Mouse (Mus musculus) bone marrow macrophage, adult 2 months (primary cell): ENCODE data around the gene Scd3. TPM values are rescaled to one million over a fixed set of nuclear protein-coding genes. Genes with fewer than 3 reads are reported as not detected.
"Not testable (repeated sequence)": the region's sequence is repeated elsewhere in the genome, so short reads cannot be mapped to it uniquely, and the experiment has no call there.

Experiments
- H3K27ac ChIP-seq: 2 replicates; pipeline ENCODE4 v1.5.1; 2012; ENCODE audit warnings: low read depth, low read length; ENCODE audit not compliant: insufficient read depth
- H3K4me1 ChIP-seq: 2 replicates; pipeline ENCODE4 v1.6.1; 2012; ENCODE audit warnings: low read length; ENCODE audit not compliant: control insufficient read depth, insufficient read depth
- H3K4me3 ChIP-seq: 2 replicates; pipeline ENCODE4 v1.5.1; 2012; ENCODE audit warnings: mild to moderate bottlenecking, low read length, moderate library complexity; ENCODE audit not compliant: insufficient read depth
- CTCF ChIP-seq: IDR thresholded peaks from 2 replicates; pipeline ENCODE4 v1.5.1; 2012; ENCODE audit warnings: low read depth, mild to moderate bottlenecking, low read length, moderate library complexity
- POLR2A ChIP-seq: IDR thresholded peaks from 2 replicates; pipeline ENCODE4 v1.6.1; 2012; ENCODE audit warnings: mild to moderate bottlenecking, low read depth, low read length, borderline replicate concordance
- polyA plus RNA-seq: library from polyadenylated mRNA; stranded (reverse); fragments of >200 nt; gene quantifications from 2 replicates; pipeline ENCODE4 v1.2.4, GENCODE M21; 2012; ENCODE audit not compliant: missing spikeins, insufficient read depth, insufficient read length

Gene Scd3
- polyA plus RNA-seq, 1 experiment = not detected

DNA sequence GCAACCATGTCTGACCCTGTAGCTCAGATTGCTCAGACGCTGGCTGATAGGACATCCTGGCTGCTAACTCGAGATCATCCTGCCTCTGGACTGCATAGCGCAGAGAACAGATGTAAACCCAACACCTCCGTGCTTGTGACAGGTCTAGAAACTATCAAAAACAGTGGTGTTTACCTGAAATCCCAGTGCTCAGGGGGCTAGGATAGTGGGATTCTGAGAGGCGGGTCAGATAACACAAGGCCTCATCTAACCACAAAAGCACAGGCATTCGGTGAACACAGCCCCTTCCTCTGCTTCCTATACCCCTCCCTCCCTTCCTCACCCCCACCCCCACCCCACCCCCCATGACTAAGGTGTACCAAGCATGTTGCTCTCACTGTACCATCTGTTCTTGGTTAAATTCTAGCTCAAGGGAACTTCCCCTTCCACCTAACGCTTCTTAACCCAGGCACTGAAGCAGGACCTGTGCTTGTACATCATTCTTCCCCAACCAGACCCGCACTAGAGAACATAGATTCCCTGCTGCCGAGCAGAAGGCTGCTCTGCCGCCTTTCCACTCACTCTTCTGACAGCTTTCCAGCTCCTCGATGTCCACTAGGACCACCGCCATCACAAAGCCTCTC lies 49.0 kb downstream of the Scd3 start:
- H3K4me1 ChIP-seq = peaks cover 34% of the 10 kb centered on the region
- no peak overlapping the region for H3K27ac ChIP-seq
- TF ChIP-seq CTCF (no peak), POLR2A (no peak)
- H3K4me3 ChIP-seq = no peak overlapping the region

DNA sequence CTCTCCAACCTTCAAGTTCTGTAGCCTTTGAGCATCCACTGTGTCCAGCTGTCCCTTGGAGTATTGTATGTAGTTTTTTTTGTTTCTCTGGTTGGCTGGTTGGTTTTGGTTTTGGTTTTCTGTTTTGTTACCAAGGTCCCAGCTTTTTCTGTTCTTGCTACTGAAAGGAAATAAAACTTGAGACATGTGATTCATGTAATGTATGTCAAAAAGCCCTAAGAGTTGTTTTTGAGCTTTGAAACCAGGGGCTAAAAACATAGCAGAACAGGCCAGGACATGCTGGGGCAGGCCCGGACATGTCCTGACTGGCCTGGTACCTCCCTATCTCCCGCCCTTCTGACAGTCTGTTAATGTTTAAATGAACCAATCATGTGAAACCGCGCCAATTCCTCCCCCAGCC lies 51.0 kb downstream of the Scd3 start:
- H3K4me1 ChIP-seq = peaks cover 23% of the 10 kb centered on the region
- not testable (repeated sequence) for H3K4me3 ChIP-seq
- H3K27ac ChIP-seq = peak overlapping the region; percentile 50

DNA sequence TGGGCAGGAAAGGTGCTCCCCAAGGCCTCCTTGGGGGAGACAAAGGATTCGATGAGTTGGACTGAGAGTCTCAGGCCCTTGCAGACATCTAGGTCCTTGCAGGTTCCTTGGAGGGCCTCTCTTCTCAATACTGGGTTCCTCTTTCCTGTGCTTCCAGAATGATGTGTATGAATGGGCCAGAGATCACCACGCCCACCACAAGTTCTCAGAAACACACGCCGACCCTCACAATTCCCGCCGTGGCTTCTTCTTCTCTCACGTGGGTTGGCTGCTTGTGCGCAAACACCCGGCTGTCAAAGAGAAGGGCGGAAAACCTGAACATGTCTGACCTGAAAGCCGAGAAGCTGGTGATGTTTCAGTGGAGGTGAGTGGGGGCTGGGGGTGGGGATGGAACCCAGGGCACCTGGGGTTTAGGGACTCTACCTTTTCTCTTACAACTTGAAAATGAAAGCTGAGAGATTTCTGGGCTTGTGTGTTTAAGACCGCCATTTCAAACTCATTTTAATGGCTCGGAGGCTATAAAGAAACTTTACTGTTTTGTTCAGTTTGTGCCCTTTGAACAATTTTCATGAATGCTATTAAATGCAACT lies 54.4 kb downstream of the Scd3 start:
- Histone ChIP-seq H3K4me3 (no peak overlapping the region), H3K4me1 (peaks cover 21% of the 10 kb centered on the region), H3K27ac (no peak overlapping the region)
- TF ChIP-seq POLR2A (no peak), CTCF (no peak)

DNA sequence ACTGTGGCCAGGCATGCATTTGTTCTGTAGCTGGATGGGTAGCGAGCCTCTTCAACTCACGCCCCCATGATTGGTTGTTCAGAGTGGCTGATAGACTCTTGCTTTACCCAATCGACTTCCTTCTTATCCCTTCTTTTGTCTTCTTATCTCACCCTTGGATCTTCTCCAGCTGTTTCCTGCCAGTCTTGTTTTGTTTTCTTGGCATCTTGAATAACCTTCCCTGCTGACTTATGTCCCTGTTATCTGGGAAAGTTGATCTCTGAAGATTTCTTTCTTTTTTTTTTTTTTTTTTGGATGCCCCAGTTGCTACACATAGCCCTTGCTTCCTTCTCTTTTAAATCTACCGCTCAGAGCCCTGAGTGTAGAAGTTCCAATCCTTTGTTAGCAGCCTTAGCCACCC lies 56.4 kb downstream of the Scd3 start:
- Histone ChIP-seq H3K4me1 (peaks cover 22% of the 10 kb centered on the region), H3K27ac (no peak overlapping the region), H3K4me3 (no peak overlapping the region)
- TF ChIP-seq POLR2A (no peak), CTCF (no peak)

DNA sequence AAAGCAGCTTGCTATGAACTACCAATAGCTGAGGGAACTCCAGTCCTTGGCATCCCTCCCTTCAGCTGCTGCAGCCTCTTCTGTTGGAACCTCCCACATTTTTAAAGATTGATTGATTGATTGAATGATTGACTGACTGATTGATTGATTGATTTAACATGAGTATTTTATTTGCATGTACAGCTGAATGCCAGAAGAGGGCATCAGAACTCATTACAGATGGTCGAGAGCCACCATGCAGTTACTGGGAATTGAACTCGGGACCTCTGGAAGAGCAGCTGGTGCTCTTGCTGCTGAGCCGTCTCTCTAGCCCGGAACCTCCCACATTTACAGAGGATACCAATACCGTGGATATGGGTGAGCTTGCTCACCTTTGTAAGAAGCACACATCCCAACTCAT lies 57.4 kb downstream of the Scd3 start:
- Histone ChIP-seq H3K27ac (no peak overlapping the region), H3K4me3 (no peak overlapping the region), H3K4me1 (peaks cover 28% of the 10 kb centered on the region)
- TF ChIP-seq CTCF (no peak; the same call in 1 of the 2 replicates), POLR2A (no peak)

DNA sequence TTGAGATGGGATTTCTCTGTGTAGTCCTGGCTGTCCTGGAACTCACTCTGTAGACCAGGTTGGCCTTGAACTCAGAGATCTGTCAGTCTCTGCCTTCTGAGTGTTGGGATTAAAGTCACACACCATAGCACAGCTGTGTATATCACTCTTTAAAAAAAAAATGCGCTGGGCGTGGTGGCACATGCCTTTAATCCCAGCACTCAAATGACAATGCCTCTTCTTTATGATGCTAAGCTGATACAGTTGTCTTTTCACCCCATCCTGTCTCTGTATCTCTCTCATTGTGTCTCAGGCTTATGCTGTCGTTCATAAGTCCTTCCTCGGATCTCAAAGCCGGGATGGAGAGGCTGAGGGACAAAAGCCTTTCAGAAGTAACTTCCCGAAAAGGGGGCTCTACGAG lies 58.7 kb downstream of the Scd3 start:
- Histone ChIP-seq H3K4me3 (no peak overlapping the region), H3K4me1 (peaks cover 40% of the 10 kb centered on the region), H3K27ac (no peak overlapping the region)
- TF ChIP-seq POLR2A = no peak
- TF ChIP-seq CTCF = no peak

DNA sequence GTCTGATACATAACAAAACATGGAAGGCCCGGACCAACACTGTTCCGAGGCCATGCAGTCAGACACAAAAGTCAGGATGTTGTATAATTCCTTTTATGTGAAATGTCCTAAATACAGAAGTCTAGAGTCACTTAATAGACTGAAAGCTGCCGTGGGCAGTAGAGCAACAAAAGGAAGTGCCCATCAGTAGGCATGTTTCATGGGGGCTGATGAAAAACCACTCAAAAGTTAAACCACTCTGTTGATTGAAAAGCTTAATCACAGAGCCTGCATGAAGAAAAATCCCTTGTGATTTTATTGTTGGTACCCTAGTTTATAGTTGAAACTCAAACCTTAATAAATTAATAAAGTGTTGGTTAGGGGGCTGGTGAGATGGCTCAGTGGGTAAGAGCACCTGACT lies 60.5 kb downstream of the Scd3 start:
- H3K4me1 ChIP-seq = peaks cover 40% of the 10 kb centered on the region
- TF ChIP-seq CTCF (no peak), POLR2A (no peak)
- no peak overlapping the region for H3K4me3 ChIP-seq
- peak overlapping the region; percentile 94 for H3K27ac ChIP-seq

DNA sequence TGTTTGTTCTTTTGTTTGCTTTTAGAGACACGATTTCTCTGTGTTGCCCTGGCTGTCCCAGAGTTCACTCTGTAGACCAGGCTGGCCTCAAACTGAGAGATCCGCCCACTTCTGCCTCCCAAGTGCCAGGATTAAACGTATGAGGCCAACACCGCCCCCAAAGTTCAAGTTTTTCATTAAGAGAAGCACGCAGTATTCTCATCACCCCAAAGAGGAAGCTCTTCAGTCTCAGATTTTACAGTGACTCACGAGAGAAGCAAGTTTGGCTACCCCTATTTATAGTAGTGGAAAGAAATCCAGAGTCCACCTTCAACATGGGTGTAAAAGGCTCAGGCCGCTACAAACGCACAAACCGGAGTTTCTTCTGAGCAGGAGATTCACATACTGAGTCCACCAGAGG lies 61.2 kb downstream of the Scd3 start:
- Histone ChIP-seq H3K4me3 (peak overlapping the region; percentile 25; the same call in 1 of the 2 replicates), H3K27ac (peak overlapping the region; percentile 94), H3K4me1 (peaks cover 42% of the 10 kb centered on the region)
- TF ChIP-seq CTCF (no peak), POLR2A (no peak)

DNA sequence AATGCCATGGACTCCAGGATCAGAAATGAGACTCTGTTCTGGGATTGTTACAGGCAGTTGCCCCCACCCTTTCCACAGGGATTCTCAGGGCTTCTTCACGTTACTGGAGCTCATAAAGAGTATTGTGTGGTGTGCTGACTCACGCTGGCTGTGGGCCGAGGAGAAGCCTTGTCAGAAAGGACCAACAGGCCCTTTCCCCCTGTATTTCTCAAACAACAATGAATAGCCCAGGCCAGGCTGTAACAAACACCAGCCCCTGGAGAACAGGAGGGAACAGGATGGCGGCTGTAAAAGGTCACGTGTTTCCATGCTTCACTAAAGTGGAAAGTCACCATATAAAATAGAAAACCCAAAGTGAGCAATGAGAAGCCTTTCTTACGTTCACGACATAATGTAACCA lies 62.2 kb downstream of the Scd3 start:
- H3K4me3 ChIP-seq = no peak overlapping the region
- H3K27ac ChIP-seq = peak overlapping the region; percentile 50
- TF ChIP-seq CTCF (no peak), POLR2A (no peak)
- H3K4me1 ChIP-seq = peaks cover 36% of the 10 kb centered on the region

DNA sequence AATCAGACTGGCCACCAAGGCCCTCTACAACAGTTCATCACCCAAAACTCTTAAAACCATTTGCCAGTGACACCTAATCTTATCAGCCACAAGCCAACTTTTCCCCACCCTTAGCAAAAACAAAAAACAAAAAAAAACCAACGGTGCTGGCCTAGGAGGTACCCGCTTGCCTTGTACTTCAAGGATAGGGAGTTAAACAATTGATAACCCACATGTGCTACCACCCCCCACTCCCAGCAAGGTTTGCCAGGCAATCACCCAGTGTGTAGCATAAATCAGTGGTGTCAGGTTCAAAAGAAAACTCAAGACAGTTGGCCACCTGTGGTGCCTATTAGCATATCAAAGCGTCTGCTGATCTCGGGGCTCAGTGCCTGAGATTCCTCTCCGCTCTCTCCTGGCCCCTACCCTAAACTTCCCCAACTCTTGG lies 62.9 kb downstream of the Scd3 start:
- no peak overlapping the region for H3K4me3 ChIP-seq
- H3K27ac ChIP-seq = peak overlapping the region; percentile 69
- TF ChIP-seq CTCF (no peak), POLR2A (no peak)
- H3K4me1 ChIP-seq = peaks cover 36% of the 10 kb centered on the region
